Mouse (Mus musculus): ENCODE measurements around the gene Snhg11. TPM values are rescaled to one million over a fixed set of nuclear protein-coding genes. Genes with fewer than 3 reads are reported as not detected.

The Snhg11 gene
- total and polyA plus RNA-seq, 3 experiments = 0.06 TPM; not detected in 2

- Histone ChIP-seq H3K36me3 (ENCODE audit: control insufficient read depth in 1 of 2, insufficient read depth in 2 of 2, low read length in 2 of 2) (peaks cover 1 to 50% of the 10 kb centered on the region in 2 experiments; a peak in 2 of 4 replicates), H3K4me1 (ENCODE audit: control insufficient read depth in 1 of 2, insufficient read depth in 2 of 2, low read length in 2 of 2) (peaks cover 18 to 32% of the 10 kb centered on the region in 2 experiments), H3K9me3 (replicated peaks; ENCODE audit: insufficient read depth, low read length) (no peaks in the 10 kb centered on the region), H3K9ac (ENCODE audit: control insufficient read depth, low read depth, low read length, poor library complexity, severe bottlenecking) (no peak overlapping the region), H3K27ac (ENCODE audit: control insufficient read depth, low read depth, low read length) (no peak overlapping the region), H3K27me3 (ENCODE audit: control insufficient read depth in 1 of 2, insufficient read depth in 2 of 2, low read length in 2 of 2) (no peaks in the 10 kb centered on the region), H3K4me3 (ENCODE audit: control insufficient read depth in 1 of 2, insufficient read depth in 1 of 2, low read depth in 2 of 2, low read length in 2 of 2) (no peak overlapping the region), H3K79me2 (ENCODE audit: control insufficient read depth, insufficient read depth, low read length, poor library complexity) (peaks cover 29% of the 10 kb centered on the region)
- TF ChIP-seq CTCF (IDR thresholded peaks at IDR 0.05 in 2 of 3, conservative IDR thresholded peaks at IDR 0.05 in 1 of 3; ENCODE audit: control insufficient read depth in 1 of 3, insufficient read depth in 1 of 3, low read depth in 2 of 3, low read length in 3 of 3, poor library complexity in 1 of 3, severe bottlenecking in 1 of 3) (no peak), TBP (IDR thresholded peaks at IDR 0.05; ENCODE audit: low read depth, low read length) (no peak), MYC (IDR thresholded peaks at IDR 0.05; ENCODE audit: low read depth, low read length) (peak; percentile 45; the same call in 1 of the 2 replicates), USF1 (IDR thresholded peaks at IDR 0.05; ENCODE audit: low read depth, low read length) (no peak), SIN3A (IDR thresholded peaks at IDR 0.05; ENCODE audit: low read length) (peak; percentile 14; the same call in 1 of the 2 replicates), GABPA (IDR thresholded peaks at IDR 0.05; ENCODE audit: low read depth, low read length) (no peak)
- peak; percentile 50 for DNase-seq (ENCODE audit: low read depth, low spot score)
Observed at GRCm38 (mm10) chr2:158415826-158416225, 40.4 kb downstream of the Snhg11 start.

GRCm38 (mm10) chr2:158418663-158419062 lies 43.2 kb downstream of the Snhg11 start:
- no peak for DNase-seq (ENCODE audit: low read depth, low spot score)
- H3K27ac ChIP-seq (ENCODE audit: control insufficient read depth, low read depth, low read length) = no peak overlapping the region
- no peaks in the 10 kb centered on the region for H3K9me3 ChIP-seq (replicated peaks; ENCODE audit: insufficient read depth, low read length)
- peaks cover 4 to 25% of the 10 kb centered on the region in 2 experiments for H3K4me1 ChIP-seq (ENCODE audit: control insufficient read depth in 1 of 2, insufficient read depth in 2 of 2, low read length in 2 of 2)
- no peak for TF ChIP-seq POLR2A (IDR thresholded peaks at IDR 0.05; ENCODE audit: control insufficient read depth in 1 of 2, insufficient read depth in 1 of 2, low read depth in 1 of 2, low read length in 2 of 2, poor library complexity in 1 of 2)
- no peak for TF ChIP-seq POLR2AphosphoS2 (IDR thresholded peaks at IDR 0.05; ENCODE audit: low read length)
- TF ChIP-seq HCFC1 (IDR thresholded peaks at IDR 0.05; ENCODE audit: low read depth, low read length) = no peak
- no peak for TF ChIP-seq MYC (IDR thresholded peaks at IDR 0.05; ENCODE audit: low read depth, low read length)
- no peak for TF ChIP-seq ELF1 (IDR thresholded peaks at IDR 0.05; ENCODE audit: low read depth, low read length)
- TF ChIP-seq CHD2 (IDR thresholded peaks at IDR 0.05; ENCODE audit: low read length) = no peak
- no peak for TF ChIP-seq GATA1 (IDR thresholded peaks at IDR 0.05; ENCODE audit: low read depth, low read length)
- no peak for TF ChIP-seq MYB (IDR thresholded peaks at IDR 0.05; ENCODE audit: low read depth, low read length)
- TF ChIP-seq JUND (IDR thresholded peaks at IDR 0.05; ENCODE audit: low read depth, low read length) = no peak
- no peak for TF ChIP-seq ZMIZ1 (IDR thresholded peaks at IDR 0.05; ENCODE audit: low read depth, low read length)
- no peak overlapping the region for H3K4me3 ChIP-seq (ENCODE audit: control insufficient read depth in 1 of 2, insufficient read depth in 1 of 2, low read depth in 2 of 2, low read length in 2 of 2)
- peaks cover 16% of the 10 kb centered on the region for H3K79me2 ChIP-seq (ENCODE audit: control insufficient read depth, insufficient read depth, low read length, poor library complexity)
- H3K36me3 ChIP-seq (ENCODE audit: control insufficient read depth in 1 of 2, insufficient read depth in 2 of 2, low read length in 2 of 2) = peaks cover 1 to 25% of the 10 kb centered on the region in 2 experiments; a peak in 3 of 4 replicates
- no peaks in the 10 kb centered on the region for H3K27me3 ChIP-seq (ENCODE audit: control insufficient read depth in 1 of 2, insufficient read depth in 2 of 2, low read length in 2 of 2)
- H3K9ac ChIP-seq (ENCODE audit: control insufficient read depth, low read depth, low read length, poor library complexity, severe bottlenecking) = no peak overlapping the region

Other genes with a start within 250 kb of the Snhg11 start
- 6.1 and 11.0 TPM in 2 replicates for gene Tgm2, start 229.2 kb upstream of the Snhg11 start, total RNA-seq (2012; rRNA removed)
- gene Tgm2, start 229.2 kb upstream of the Snhg11 start, polyA plus RNA-seq (2012; ENCODE audit: insufficient read depth in 1 of 2, insufficient read length in 2 of 2, low read depth in 1 of 2, low replicate concordance in 2 of 2, missing spikeins in 1 of 2) = 1 to 10 TPM in 1 of 2 experiments, not detected in 1; 7.7 TPM
- not detected in 2 replicates for gene D630003M21Rik, start 146.4 kb upstream of the Snhg11 start, total RNA-seq (2012; rRNA removed)
- gene D630003M21Rik, start 146.4 kb upstream of the Snhg11 start, polyA plus RNA-seq (2012; ENCODE audit: insufficient read depth in 1 of 2, insufficient read length in 2 of 2, low read depth in 1 of 2, low replicate concordance in 2 of 2, missing spikeins in 1 of 2) = under 1 TPM in 1 of 2 experiments, not detected in 1; 0.10 TPM
- not detected in 2 replicates for gene Bpi, start 117.5 kb upstream of the Snhg11 start, total RNA-seq (2012; rRNA removed)
- under 1 TPM in 1 of 2 experiments, not detected in 1; 0.10 TPM for gene Bpi, start 117.5 kb upstream of the Snhg11 start, polyA plus RNA-seq (2012; ENCODE audit: insufficient read depth in 1 of 2, insufficient read length in 2 of 2, low read depth in 1 of 2, low replicate concordance in 2 of 2, missing spikeins in 1 of 2)
- not detected in 2 replicates for gene Lbp, start 69.1 kb upstream of the Snhg11 start, total RNA-seq (2012; rRNA removed)
- not detected for gene Lbp, start 69.1 kb upstream of the Snhg11 start, polyA plus RNA-seq (2012; ENCODE audit: insufficient read depth in 1 of 2, insufficient read length in 2 of 2, low read depth in 1 of 2, low replicate concordance in 2 of 2, missing spikeins in 1 of 2)
- gene Ralgapb, start 34.2 kb downstream of the Snhg11 start, total RNA-seq (2012; rRNA removed) = 15.0 and 15.6 TPM in 2 replicates
- gene Ralgapb, start 34.2 kb downstream of the Snhg11 start, polyA plus RNA-seq (2012; ENCODE audit: insufficient read depth in 1 of 2, insufficient read length in 2 of 2, low read depth in 1 of 2, low replicate concordance in 2 of 2, missing spikeins in 1 of 2) = 100 to 1,000 TPM in 1 of 2 experiments, 10 to 100 TPM in 1; 20.7 to 122 TPM
- not detected in 2 replicates for gene Adig, start 127.0 kb downstream of the Snhg11 start, total RNA-seq (2012; rRNA removed)
- gene Adig, start 127.0 kb downstream of the Snhg11 start, polyA plus RNA-seq (2012; ENCODE audit: insufficient read depth in 1 of 2, insufficient read length in 2 of 2, low read depth in 1 of 2, low replicate concordance in 2 of 2, missing spikeins in 1 of 2) = not detected
- gene Arhgap40, start 137.2 kb downstream of the Snhg11 start, total RNA-seq (2012; rRNA removed) = not detected in 2 replicates
- not detected for gene Arhgap40, start 137.2 kb downstream of the Snhg11 start, polyA plus RNA-seq (2012; ENCODE audit: insufficient read depth in 1 of 2, insufficient read length in 2 of 2, low read depth in 1 of 2, low replicate concordance in 2 of 2, missing spikeins in 1 of 2)
- not detected in 2 replicates for gene Slc32a1, start 235.1 kb downstream of the Snhg11 start, total RNA-seq (2012; rRNA removed)
- not detected for gene Slc32a1, start 235.1 kb downstream of the Snhg11 start, polyA plus RNA-seq (2012; ENCODE audit: insufficient read depth in 1 of 2, insufficient read length in 2 of 2, low read depth in 1 of 2, low replicate concordance in 2 of 2, missing spikeins in 1 of 2)
- gene Actr5, start 249.2 kb downstream of the Snhg11 start, total RNA-seq (2012; rRNA removed) = 16.2 and 17.0 TPM in 2 replicates
- 10 to 100 TPM in 1 of 2 experiments, not detected in 1; 20.8 TPM for gene Actr5, start 249.2 kb downstream of the Snhg11 start, polyA plus RNA-seq (2012; ENCODE audit: insufficient read depth in 1 of 2, insufficient read length in 2 of 2, low read depth in 1 of 2, low replicate concordance in 2 of 2, missing spikeins in 1 of 2)